Mouse (Mus musculus) midbrain, embryonic 10.5 days (tissue): ENCODE results near the gene Blnk. TPM values are rescaled to one million over a fixed set of nuclear protein-coding genes. Genes with fewer than 3 reads are reported as not detected.

Source experiments
- DNase-seq: peaks from one replicate; pipeline ENCODE4 v3.0.0-alpha.2; 2017; ENCODE audit warnings: low spot score
- H3K27ac ChIP-seq: fragments of 300-500 bp; sonication (generic); replicated peaks from 2 replicates; pipeline ENCODE4 v1.5.1; 2016; ENCODE audit warnings: mild to moderate bottlenecking
- H3K27me3 ChIP-seq: fragments of 300-500 bp; sonication (generic); 2 replicates; pipeline ENCODE4 v1.6.1; 2016; ENCODE audit warnings: low read depth, mild to moderate bottlenecking; ENCODE audit not compliant: poor library complexity, severe bottlenecking
- H3K36me3 ChIP-seq: fragments of 300-500 bp; sonication (generic); 2 replicates; pipeline ENCODE4 v1.6.1; 2016; ENCODE audit warnings: mild to moderate bottlenecking, moderate library complexity
- H3K4me1 ChIP-seq: fragments of 300-500 bp; sonication (generic); 2 replicates; pipeline ENCODE4 v1.6.1; 2016
- H3K4me3 ChIP-seq: fragments of 300-500 bp; sonication (generic); 2 replicates; pipeline ENCODE4 v1.5.1; 2016; ENCODE audit warnings: mild to moderate bottlenecking, moderate library complexity
- H3K9me3 ChIP-seq: fragments of 300-500 bp; sonication (generic); replicated peaks from 2 replicates; pipeline ENCODE4 v1.6.1; 2016; ENCODE audit warnings: mild to moderate bottlenecking
- WGBS: fragments of 180-500 bp; shearing (Covaris S2); methylation state at CpG from one replicate; pipeline ENCODE4 v1.1.7; 2016; 5-methylcytosine and 5-hydroxymethylcytosine counted together
- polyA plus RNA-seq: library from polyadenylated mRNA; unstranded; fragments of >200 nt; fragmentation: Nextera tagmentation; extraction: Ambion mirVana; gene quantifications from 2 replicates; pipeline ENCODE4 v1.2.1, GENCODE M21; 2016

Gene Blnk
- polyA plus RNA-seq, 1 experiment from 2014 or later = 0.14 TPM

GRCm38 (mm10) chr19:41015951-41016716 is 21.8 kb upstream of the Blnk start:
- H3K27ac ChIP-seq = 0 out of 2 replicates have a peak overlapping the region, but pooled peaks have one; percentile 17
- H3K36me3 ChIP-seq = no peaks in the 10 kb centered on the region
- peak overlapping the region; percentile 45 for H3K4me3 ChIP-seq
- 17% methylated on average over 14 of the region's 14 CpGs for WGBS
- peaks cover 14% of the 10 kb centered on the region; the same call in 1 of the 2 replicates for H3K27me3 ChIP-seq
- DNase-seq = peak; percentile 36
- peaks cover 4% of the 10 kb centered on the region for H3K4me1 ChIP-seq
- H3K9me3 ChIP-seq = no peaks in the 10 kb centered on the region

GRCm38 (mm10) chr19:41014003-41014402 is 19.7 kb upstream of the Blnk start:
- WGBS = 34% methylated on average over 9 of the region's 9 CpGs
- no peak overlapping the region for H3K4me3 ChIP-seq
- DNase-seq = no peak

GRCm38 (mm10) chr19:41013591-41013990 is 19.3 kb upstream of the Blnk start:
- no peak overlapping the region for H3K27ac ChIP-seq
- H3K9me3 ChIP-seq = no peaks in the 10 kb centered on the region
- no peak for DNase-seq
- no peaks in the 10 kb centered on the region for H3K36me3 ChIP-seq
- no peak overlapping the region for H3K4me3 ChIP-seq
- peaks cover 4% of the 10 kb centered on the region for H3K4me1 ChIP-seq
- WGBS = 5% methylated on average over 5 of the region's 5 CpGs
- H3K27me3 ChIP-seq = peaks cover 14% of the 10 kb centered on the region; the same call in 1 of the 2 replicates

More at GRCm38 (mm10) chr19:41014003-41014402, 19.7 kb upstream of the Blnk start:
- no peaks in the 10 kb centered on the region for H3K36me3 ChIP-seq
- H3K4me1 ChIP-seq = peaks cover 4% of the 10 kb centered on the region
- H3K27me3 ChIP-seq = peaks cover 14% of the 10 kb centered on the region; the same call in 1 of the 2 replicates
- no peak overlapping the region for H3K27ac ChIP-seq
- no peaks in the 10 kb centered on the region for H3K9me3 ChIP-seq

GRCm38 (mm10) chr19:41011676-41012075 is 17.3 kb upstream of the Blnk start:
- Histone ChIP-seq H3K9me3 (no peaks in the 10 kb centered on the region), H3K27me3 (peaks cover 14% of the 10 kb centered on the region; the same call in 1 of the 2 replicates), H3K4me1 (peaks cover 4% of the 10 kb centered on the region), H3K27ac (no peak overlapping the region), H3K36me3 (no peaks in the 10 kb centered on the region), H3K4me3 (no peak overlapping the region)
- no peak for DNase-seq
- WGBS = 38% methylated on average over 5 of the region's 5 CpGs

GRCm38 (mm10) chr19:41008674-41009395 is 14.5 kb upstream of the Blnk start:
- 93% methylated on average over 5 of the region's 5 CpGs for WGBS
- Histone ChIP-seq H3K4me1 (peaks cover 3% of the 10 kb centered on the region; the same call in 1 of the 2 replicates), H3K27ac (no peak overlapping the region), H3K4me3 (no peak overlapping the region), H3K9me3 (0 out of 2 replicates have a peak, but pooled peaks cover under 1% of the 10 kb centered on the region), H3K36me3 (no peaks in the 10 kb centered on the region), H3K27me3 (peaks cover 9% of the 10 kb centered on the region; the same call in 1 of the 2 replicates)
- DNase-seq = no peak

GRCm38 (mm10) chr19:41007733-41008132 is 13.4 kb upstream of the Blnk start:
- Histone ChIP-seq H3K9me3 (peaks cover 8% of the 10 kb centered on the region; the same call in 1 of the 2 replicates), H3K4me3 (no peak overlapping the region), H3K27me3 (no peaks in the 10 kb centered on the region), H3K36me3 (no peaks in the 10 kb centered on the region), H3K4me1 (peaks cover 3% of the 10 kb centered on the region; the same call in 1 of the 2 replicates), H3K27ac (no peak overlapping the region)
- WGBS = 85% methylated on average over 4 of the region's 4 CpGs
- DNase-seq = no peak

- Histone ChIP-seq H3K4me3 (no peak overlapping the region), H3K4me1 (peaks cover 3% of the 10 kb centered on the region; the same call in 1 of the 2 replicates), H3K36me3 (no peaks in the 10 kb centered on the region), H3K27me3 (no peaks in the 10 kb centered on the region), H3K9me3 (peaks cover 8% of the 10 kb centered on the region; the same call in 1 of the 2 replicates), H3K27ac (no peak overlapping the region)
- 31% methylated on average over 6 of the region's 6 CpGs for WGBS
- DNase-seq = no peak
Observed at GRCm38 (mm10) chr19:41007326-41007725, 13.0 kb upstream of the Blnk start.

- 9% methylated on average over 4 of the region's 4 CpGs for WGBS
- H3K9me3 ChIP-seq = peaks cover 8% of the 10 kb centered on the region; the same call in 1 of the 2 replicates
- H3K27ac ChIP-seq = no peak overlapping the region
- no peaks in the 10 kb centered on the region for H3K27me3 ChIP-seq
- no peak overlapping the region for H3K4me3 ChIP-seq
- H3K36me3 ChIP-seq = no peaks in the 10 kb centered on the region
- peaks cover 3% of the 10 kb centered on the region; the same call in 1 of the 2 replicates for H3K4me1 ChIP-seq
- no peak for DNase-seq
Observed at GRCm38 (mm10) chr19:41006621-41007020, 12.3 kb upstream of the Blnk start.

- H3K4me1 ChIP-seq = peaks cover 3% of the 10 kb centered on the region; the same call in 1 of the 2 replicates
- H3K27me3 ChIP-seq = no peaks in the 10 kb centered on the region
- no peak overlapping the region for H3K4me3 ChIP-seq
- no peak for DNase-seq
- no peak overlapping the region for H3K27ac ChIP-seq
- no peaks in the 10 kb centered on the region for H3K36me3 ChIP-seq
- H3K9me3 ChIP-seq = peaks cover 8% of the 10 kb centered on the region; the same call in 1 of the 2 replicates
- WGBS = 86% methylated on average over 3 of the region's 3 CpGs
Observed at GRCm38 (mm10) chr19:41003694-41004315, 9.5 kb upstream of the Blnk start.

- no peaks in the 10 kb centered on the region for H3K27me3 ChIP-seq
- WGBS = 54% methylated on average over 3 of the region's 3 CpGs
- DNase-seq = no peak
- H3K27ac ChIP-seq = no peak overlapping the region
- H3K4me1 ChIP-seq = 0 out of 2 replicates have a peak, but pooled peaks cover 6% of the 10 kb centered on the region
- no peaks in the 10 kb centered on the region for H3K36me3 ChIP-seq
- H3K9me3 ChIP-seq = peaks cover 8% of the 10 kb centered on the region; the same call in 1 of the 2 replicates
- H3K4me3 ChIP-seq = no peak overlapping the region
Observed at GRCm38 (mm10) chr19:40999569-40999968, 5.2 kb upstream of the Blnk start.

- Histone ChIP-seq H3K9me3 (peaks cover 6% of the 10 kb centered on the region; the same call in 1 of the 2 replicates), H3K4me1 (peaks cover 11% of the 10 kb centered on the region), H3K36me3 (no peaks in the 10 kb centered on the region), H3K27me3 (no peaks in the 10 kb centered on the region), H3K27ac (no peak overlapping the region), H3K4me3 (no peak overlapping the region)
- no peak for DNase-seq
- 67% methylated on average over 5 of the region's 5 CpGs for WGBS
Observed at GRCm38 (mm10) chr19:40998469-40999170, 4.3 kb upstream of the Blnk start.

- DNase-seq = no peak
- Histone ChIP-seq H3K36me3 (no peaks in the 10 kb centered on the region), H3K27me3 (no peaks in the 10 kb centered on the region), H3K9me3 (no peaks in the 10 kb centered on the region), H3K27ac (no peak overlapping the region), H3K4me3 (no peak overlapping the region), H3K4me1 (peaks cover 11% of the 10 kb centered on the region)
- 87% methylated on average over 6 of the region's 6 CpGs for WGBS
Observed at GRCm38 (mm10) chr19:40996722-40997121, 2.4 kb upstream of the Blnk start.
